Mouse (Mus musculus) heart, embryonic 15.5 days (tissue): ENCODE measurements around the gene Fbxl7. TPM values are rescaled to one million over a fixed set of nuclear protein-coding genes. Genes with fewer than 3 reads are reported as not detected.
A peak's percentile ranks its signal among the peaks of the same experiment; 100 is the strongest.

Experiments
- ATAC-seq: fragments of 200-750 bp; cut with Nextera tagmentation; replicated peaks from 2 replicates; pipeline ENCODE4 v1.8.0; 2017; ENCODE audit warnings: low read depth, moderate TSS enrichment; ENCODE audit not compliant: insufficient number of reproducible peaks, insufficient read depth, low FRiP score
- H3K27ac ChIP-seq: fragments of 300-500 bp; sonication (generic); 2 replicates; pipeline ENCODE4 v1.5.1; 2015; ENCODE audit warnings: mild to moderate bottlenecking, inconsistent platforms
- H3K27me3 ChIP-seq: fragments of 300-500 bp; sonication (generic); 2 replicates; pipeline ENCODE4 v1.6.1; 2015; ENCODE audit warnings: inconsistent platforms
- H3K36me3 ChIP-seq: fragments of 300-500 bp; sonication (generic); 2 replicates; pipeline ENCODE4 v1.6.1; 2015; ENCODE audit warnings: mild to moderate bottlenecking, inconsistent platforms
- H3K4me1 ChIP-seq: fragments of 300-500 bp; sonication (generic); replicated peaks from 2 replicates; pipeline ENCODE4 v1.6.1; 2015; ENCODE audit warnings: inconsistent platforms
- H3K4me2 ChIP-seq: fragments of 300-500 bp; sonication (generic); 2 replicates; pipeline ENCODE4 v1.6.1; 2015; ENCODE audit warnings: inconsistent platforms, mild to moderate bottlenecking, moderate library complexity
- H3K4me3 ChIP-seq: fragments of 300-500 bp; sonication (generic); 2 replicates; pipeline ENCODE4 v1.5.1; 2015; ENCODE audit warnings: mild to moderate bottlenecking, inconsistent platforms
- H3K9ac ChIP-seq: fragments of 300-500 bp; sonication (generic); 2 replicates; pipeline ENCODE4 v1.6.1; 2015; ENCODE audit warnings: mild to moderate bottlenecking, inconsistent platforms
- H3K9me3 ChIP-seq: fragments of 300-500 bp; sonication (generic); replicated peaks from 2 replicates; pipeline ENCODE4 v1.6.1; 2016; ENCODE audit warnings: inconsistent platforms
- WGBS: fragments of 180-500 bp; shearing (Covaris S2); methylation state at CpG from one replicate; pipeline ENCODE4 v1.1.7; 2015; ENCODE audit warnings: mixed read lengths; 5-methylcytosine and 5-hydroxymethylcytosine counted together
- polyA plus RNA-seq: library from polyadenylated mRNA; unstranded; fragments of >200 nt; fragmentation: Nextera tagmentation; extraction: Ambion mirVana; gene quantifications from 2 replicates; pipeline ENCODE4 v1.2.1, GENCODE M21; 2015

Gene Fbxl7
- polyA plus RNA-seq, 1 experiment from 2014 or later = 7.7 TPM

DNA sequence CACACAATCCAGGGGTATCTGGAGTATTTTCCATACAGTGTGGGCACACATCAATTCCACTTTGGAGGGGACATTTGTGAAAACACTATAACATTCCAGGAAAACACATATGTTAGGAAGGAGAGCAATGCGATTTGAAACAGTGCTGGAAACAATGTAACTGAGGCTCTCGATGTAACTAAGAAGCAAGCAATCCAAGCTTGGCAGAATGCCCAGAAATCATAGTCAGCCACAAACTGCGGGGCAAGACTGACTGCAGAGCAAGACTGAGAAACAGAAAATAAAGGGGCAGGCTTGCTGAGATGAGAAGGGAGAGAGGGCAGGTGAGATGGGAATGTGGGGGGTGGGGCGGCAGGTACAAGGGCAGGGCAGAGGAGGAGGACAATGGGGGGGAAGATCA is 19.7 kb downstream of the Fbxl7 start:
- no peak overlapping the region for H3K27ac ChIP-seq
- H3K27me3 ChIP-seq = no peaks in the 10 kb centered on the region
- ATAC-seq = 0 out of 2 replicates have a peak, but pooled peaks have one; percentile 47
- no peak overlapping the region for H3K4me3 ChIP-seq
- 12% methylated on average over 4 of the region's 4 CpGs for WGBS
- peaks cover 9% of the 10 kb centered on the region for H3K4me1 ChIP-seq
- H3K9ac ChIP-seq = no peak overlapping the region
- no peaks in the 10 kb centered on the region for H3K9me3 ChIP-seq
- no peak overlapping the region for H3K4me2 ChIP-seq
- no peaks in the 10 kb centered on the region for H3K36me3 ChIP-seq

DNA sequence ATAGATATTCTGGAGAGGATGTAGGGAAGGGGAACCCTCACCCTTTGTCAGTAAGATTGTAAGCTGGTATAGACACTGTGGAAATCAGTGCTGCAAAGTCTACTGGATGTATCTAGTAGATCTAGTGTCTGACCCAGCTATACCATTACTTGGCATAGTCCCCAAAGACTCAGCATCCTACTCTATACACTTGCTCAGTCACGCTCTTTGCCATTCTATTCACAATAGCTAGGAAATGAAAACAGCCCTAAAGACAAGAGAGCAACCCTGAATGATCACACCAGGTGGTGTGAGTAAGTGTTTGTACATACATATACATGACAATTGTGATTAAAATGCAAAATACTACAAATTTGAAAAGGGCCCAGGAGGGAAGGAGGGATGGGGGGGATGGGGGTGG is 23.1 kb downstream of the Fbxl7 start:
- Histone ChIP-seq H3K9ac (no peak overlapping the region), H3K4me1 (peaks cover 9% of the 10 kb centered on the region), H3K27me3 (no peaks in the 10 kb centered on the region), H3K27ac (no peak overlapping the region), H3K36me3 (no peaks in the 10 kb centered on the region), H3K4me2 (no peak overlapping the region), H3K4me3 (no peak overlapping the region), H3K9me3 (no peaks in the 10 kb centered on the region)
- ATAC-seq = no peak
- 93% methylated on average over 1 of the region's 1 CpGs for WGBS

DNA sequence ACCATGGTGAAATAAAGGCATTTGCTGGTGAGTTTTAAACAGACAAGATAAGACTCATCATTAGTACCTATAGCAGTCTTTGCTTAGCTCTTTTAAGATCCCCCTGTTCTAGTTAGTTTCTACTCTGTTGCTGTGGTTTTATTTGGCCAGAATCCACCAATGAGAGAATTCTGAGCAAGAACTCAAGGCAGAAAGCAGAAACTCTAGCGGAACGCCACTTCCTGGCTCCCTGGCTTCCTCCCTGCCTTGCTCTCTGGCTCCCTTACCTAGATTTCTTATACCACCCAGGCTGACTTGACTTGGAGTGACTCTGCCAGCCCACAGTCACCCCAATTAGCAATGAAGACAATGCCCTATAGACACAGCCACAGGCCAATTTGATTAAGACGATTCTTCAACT is 26.2 kb downstream of the Fbxl7 start:
- Histone ChIP-seq H3K27me3 (no peaks in the 10 kb centered on the region), H3K27ac (no peak overlapping the region), H3K4me1 (no peaks in the 10 kb centered on the region; the same call in 1 of the 2 replicates), H3K4me3 (no peak overlapping the region), H3K4me2 (no peak overlapping the region), H3K9ac (no peak overlapping the region), H3K36me3 (no peaks in the 10 kb centered on the region), H3K9me3 (no peaks in the 10 kb centered on the region)
- WGBS = 69% methylated on average over 3 of the region's 3 CpGs
- no peak for ATAC-seq

DNA sequence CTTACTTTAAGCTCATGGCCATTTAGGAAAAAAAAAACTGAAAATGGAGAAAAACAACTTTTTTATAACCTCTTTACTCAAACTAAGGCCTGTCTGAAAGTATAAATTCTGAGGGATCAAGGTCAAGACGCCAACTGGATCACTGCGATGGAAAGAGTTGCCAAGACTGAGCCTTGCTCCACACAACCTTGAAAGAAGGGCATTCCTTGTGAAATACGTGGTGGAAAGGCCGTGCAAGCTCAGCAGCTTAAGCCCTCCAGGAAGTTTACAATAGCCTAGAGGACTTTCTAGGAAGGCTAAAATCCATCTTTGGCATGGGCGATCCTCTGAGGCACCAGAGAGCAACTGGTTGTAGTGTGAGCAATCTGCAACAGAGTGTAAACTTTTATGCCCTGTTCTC is 27.9 kb downstream of the Fbxl7 start:
- H3K9me3 ChIP-seq = no peaks in the 10 kb centered on the region
- 70% methylated on average over 5 of the region's 5 CpGs for WGBS
- no peak overlapping the region for H3K4me3 ChIP-seq
- no peak overlapping the region for H3K4me2 ChIP-seq
- H3K27me3 ChIP-seq = no peaks in the 10 kb centered on the region
- H3K27ac ChIP-seq = no peak overlapping the region
- H3K36me3 ChIP-seq = no peaks in the 10 kb centered on the region
- H3K4me1 ChIP-seq = no peaks in the 10 kb centered on the region; the same call in 1 of the 2 replicates
- no peak for ATAC-seq
- no peak overlapping the region for H3K9ac ChIP-seq

DNA sequence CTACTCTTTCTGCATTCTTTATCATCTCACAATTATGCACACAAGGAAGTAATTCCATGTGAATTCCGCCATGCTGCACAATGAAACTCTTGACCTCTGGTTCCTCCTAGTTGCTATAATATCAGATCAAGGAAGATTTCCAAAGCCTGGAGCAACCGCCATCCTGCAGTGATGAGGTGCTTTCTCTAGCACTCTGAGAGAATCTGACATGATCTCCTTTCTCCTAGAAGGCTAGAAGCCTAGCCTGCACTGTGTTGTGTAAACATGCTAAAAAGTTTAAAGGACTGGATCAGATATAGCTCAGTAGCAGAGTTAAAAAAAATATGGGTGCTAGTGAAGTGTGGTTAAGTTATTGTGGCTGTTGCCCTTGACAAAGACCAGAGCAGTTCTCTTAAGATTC is 33.2 kb downstream of the Fbxl7 start:
- Histone ChIP-seq H3K4me1 (no peaks in the 10 kb centered on the region), H3K4me2 (no peak overlapping the region), H3K9ac (no peak overlapping the region), H3K36me3 (no peaks in the 10 kb centered on the region), H3K9me3 (no peaks in the 10 kb centered on the region), H3K27ac (no peak overlapping the region), H3K4me3 (no peak overlapping the region), H3K27me3 (no peaks in the 10 kb centered on the region)
- WGBS = 71% methylated on average over 2 of the region's 2 CpGs
- ATAC-seq = no peak

DNA sequence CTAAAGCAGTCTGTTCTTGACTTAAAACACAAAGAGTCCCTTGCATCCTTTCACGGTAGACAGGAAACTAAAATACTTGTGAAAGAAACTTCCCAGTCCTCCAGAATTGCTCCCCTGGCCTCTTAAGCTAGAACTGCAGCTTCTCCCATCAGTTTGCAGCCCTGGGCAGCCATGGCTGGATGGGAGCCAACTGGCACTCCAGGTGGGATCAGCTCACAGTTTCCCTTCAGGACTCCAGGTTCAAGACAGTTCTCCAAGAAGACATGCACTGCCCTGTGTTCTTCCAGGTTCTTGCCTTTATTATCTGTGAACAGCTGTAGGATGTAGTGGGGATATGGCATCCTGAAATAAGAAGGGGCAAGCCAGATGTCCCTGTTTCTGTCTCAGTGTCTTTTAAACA is 45.8 kb downstream of the Fbxl7 start:
- H3K4me2 ChIP-seq = no peak overlapping the region
- no peaks in the 10 kb centered on the region for H3K9me3 ChIP-seq
- H3K4me3 ChIP-seq = no peak overlapping the region
- no peaks in the 10 kb centered on the region for H3K36me3 ChIP-seq
- H3K27ac ChIP-seq = no peak overlapping the region
- ATAC-seq = no peak
- no peak overlapping the region for H3K9ac ChIP-seq
- 49% methylated on average over 1 of the region's 1 CpGs for WGBS
- no peaks in the 10 kb centered on the region for H3K27me3 ChIP-seq
- no peaks in the 10 kb centered on the region for H3K4me1 ChIP-seq

DNA sequence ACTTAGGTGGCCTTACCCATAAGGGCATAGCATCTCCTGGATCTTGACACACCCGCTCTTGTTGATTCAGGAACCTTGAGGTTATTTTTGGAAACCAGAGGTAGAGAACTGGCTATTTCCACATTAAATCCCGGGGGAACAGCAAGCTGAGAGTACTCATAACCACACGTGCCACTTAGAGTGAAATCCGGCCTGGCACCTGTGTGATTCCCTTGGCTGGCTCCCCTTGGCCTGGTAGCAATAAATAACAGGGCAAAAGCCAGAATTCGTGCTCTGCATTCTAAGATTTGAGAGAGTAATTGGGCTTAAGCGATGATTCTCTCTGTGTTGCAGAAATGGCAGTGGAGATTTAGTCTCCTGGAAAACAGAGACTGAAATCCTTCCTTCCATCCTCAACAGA is 53.2 kb downstream of the Fbxl7 start:
- no peaks in the 10 kb centered on the region for H3K36me3 ChIP-seq
- H3K4me2 ChIP-seq = no peak overlapping the region
- no peak overlapping the region for H3K27ac ChIP-seq
- H3K4me1 ChIP-seq = no peaks in the 10 kb centered on the region
- ATAC-seq = no peak
- H3K27me3 ChIP-seq = no peaks in the 10 kb centered on the region
- no peaks in the 10 kb centered on the region for H3K9me3 ChIP-seq
- no peak overlapping the region for H3K4me3 ChIP-seq
- WGBS = 73% methylated on average over 6 of the region's 6 CpGs
- no peak overlapping the region for H3K9ac ChIP-seq

DNA sequence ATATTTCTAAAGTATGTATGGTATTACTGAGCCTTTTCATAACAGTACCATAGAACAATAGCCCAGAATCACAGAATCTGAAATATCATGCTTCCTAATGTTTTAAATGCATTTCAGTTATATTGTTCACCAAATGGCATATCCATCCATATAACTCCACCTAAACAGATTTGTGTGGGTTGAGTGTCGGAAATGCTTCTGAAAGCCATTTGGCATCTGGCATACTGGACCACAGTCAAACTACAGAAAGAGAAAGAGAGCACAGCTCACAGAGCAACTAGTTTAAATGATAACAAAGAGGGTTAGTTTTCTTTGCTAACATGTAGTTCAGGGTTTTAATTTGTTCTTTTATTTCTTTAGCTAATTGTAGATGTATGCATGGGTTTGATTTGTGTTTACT is 57.0 kb downstream of the Fbxl7 start:
- WGBS = 85% methylated on average over 1 of the region's 1 CpGs
- no peaks in the 10 kb centered on the region for H3K9me3 ChIP-seq
- H3K4me1 ChIP-seq = no peaks in the 10 kb centered on the region
- no peak overlapping the region for H3K4me3 ChIP-seq
- H3K4me2 ChIP-seq = no peak overlapping the region
- no peak for ATAC-seq
- H3K9ac ChIP-seq = no peak overlapping the region
- H3K27ac ChIP-seq = no peak overlapping the region
- H3K36me3 ChIP-seq = no peaks in the 10 kb centered on the region
- H3K27me3 ChIP-seq = no peaks in the 10 kb centered on the region

DNA sequence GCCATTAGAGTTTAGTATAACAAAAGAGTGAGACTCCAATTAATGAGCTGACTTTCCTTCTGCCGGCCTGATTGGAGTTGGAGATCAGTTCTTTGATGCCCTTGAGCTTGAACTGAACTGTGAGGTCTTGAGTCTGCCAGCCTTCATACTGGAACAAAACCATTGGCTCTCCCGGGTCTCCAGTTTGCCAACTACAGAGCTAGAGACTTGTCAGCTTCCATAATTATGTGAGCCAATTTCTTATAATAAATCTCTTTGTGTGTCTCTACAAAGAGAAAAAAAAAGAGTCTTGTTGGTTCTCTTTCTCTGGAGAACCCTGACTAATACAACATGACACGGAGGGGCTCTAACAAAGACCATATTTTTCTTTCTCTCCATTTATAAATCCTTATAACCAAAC is 58.2 kb downstream of the Fbxl7 start:
- no peaks in the 10 kb centered on the region for H3K4me1 ChIP-seq
- no peak overlapping the region for H3K4me2 ChIP-seq
- ATAC-seq = no peak
- no peak overlapping the region for H3K4me3 ChIP-seq
- H3K36me3 ChIP-seq = no peaks in the 10 kb centered on the region
- no peaks in the 10 kb centered on the region for H3K9me3 ChIP-seq
- H3K27me3 ChIP-seq = no peaks in the 10 kb centered on the region
- 74% methylated on average over 3 of the region's 3 CpGs for WGBS
- H3K27ac ChIP-seq = no peak overlapping the region
- no peak overlapping the region for H3K9ac ChIP-seq

DNA sequence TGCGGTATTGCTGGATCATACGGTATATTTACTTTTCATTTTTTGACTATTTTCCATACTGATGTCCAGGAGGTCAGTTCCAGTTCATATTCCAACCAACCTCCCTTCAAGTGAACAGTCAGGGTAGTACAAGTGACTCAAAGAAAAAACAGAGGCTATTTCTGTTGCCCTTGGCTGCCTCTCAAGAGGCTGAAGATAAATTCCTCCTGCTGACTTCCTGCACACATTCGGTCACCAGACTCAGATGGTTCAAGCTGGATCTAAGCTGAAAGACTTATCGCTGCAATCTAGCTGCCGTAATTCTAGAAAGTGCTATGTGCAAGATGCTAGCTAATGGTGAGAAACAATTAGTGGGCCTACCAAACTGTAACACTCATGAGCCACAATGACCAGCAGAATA is 61.0 kb downstream of the Fbxl7 start:
- ATAC-seq = no peak
- Histone ChIP-seq H3K4me3 (no peak overlapping the region), H3K4me2 (no peak overlapping the region), H3K36me3 (no peaks in the 10 kb centered on the region), H3K9ac (no peak overlapping the region), H3K27me3 (no peaks in the 10 kb centered on the region), H3K4me1 (no peaks in the 10 kb centered on the region), H3K9me3 (no peaks in the 10 kb centered on the region), H3K27ac (0 out of 2 replicates have a peak overlapping the region, but pooled peaks have one; percentile 10)
- WGBS = 42% methylated on average over 5 of the region's 5 CpGs

DNA sequence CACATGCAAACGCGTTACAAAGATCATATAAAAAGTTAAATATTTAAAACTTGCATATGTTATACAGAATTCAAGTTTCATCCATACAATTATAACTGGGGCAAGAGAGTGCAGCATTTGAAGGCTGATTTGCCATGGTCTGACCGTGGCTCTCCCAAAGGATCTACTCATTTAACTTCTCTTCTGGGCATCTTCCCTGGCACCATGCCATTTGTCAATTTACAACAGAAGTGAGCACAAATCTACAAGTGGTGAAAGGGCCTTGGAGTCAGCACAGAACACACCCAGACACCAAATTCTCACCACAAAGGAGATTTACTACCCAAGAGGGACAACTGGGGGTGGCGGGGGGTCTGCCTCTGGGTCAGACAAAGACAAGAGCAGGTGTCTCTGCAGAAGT is 64.2 kb downstream of the Fbxl7 start:
- no peak overlapping the region for H3K4me2 ChIP-seq
- no peak for ATAC-seq

DNA sequence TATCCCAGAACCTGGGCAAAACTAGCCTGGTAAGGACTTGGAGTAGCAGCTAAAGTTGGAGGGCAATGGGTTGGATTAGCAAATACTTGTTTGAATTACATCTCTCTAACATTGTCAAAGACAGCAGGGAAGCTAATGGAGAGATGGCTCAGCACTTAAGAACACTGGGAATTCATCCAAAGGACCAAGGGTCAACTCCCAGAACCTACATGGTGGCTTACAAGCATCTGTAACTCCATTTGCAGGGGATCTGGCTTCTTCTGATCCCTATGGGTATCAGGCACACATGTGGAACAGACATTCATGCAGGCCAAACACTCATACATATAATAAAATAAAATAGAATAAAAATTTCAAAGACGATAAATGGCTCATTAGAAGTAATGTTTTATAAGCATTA is 78.4 kb downstream of the Fbxl7 start:
- Histone ChIP-seq H3K27ac (no peak overlapping the region), H3K4me2 (no peak overlapping the region), H3K27me3 (no peaks in the 10 kb centered on the region), H3K4me3 (no peak overlapping the region), H3K9ac (no peak overlapping the region), H3K9me3 (no peaks in the 10 kb centered on the region), H3K36me3 (no peaks in the 10 kb centered on the region), H3K4me1 (no peaks in the 10 kb centered on the region)
- 91% methylated on average over 1 of the region's 1 CpGs for WGBS
- no peak for ATAC-seq

More for the DNA sequence above, 64.2 kb downstream of the Fbxl7 start:
- Histone ChIP-seq H3K4me3 (no peak overlapping the region), H3K27me3 (no peaks in the 10 kb centered on the region), H3K9me3 (no peaks in the 10 kb centered on the region), H3K36me3 (no peaks in the 10 kb centered on the region), H3K9ac (no peak overlapping the region), H3K4me1 (no peaks in the 10 kb centered on the region), H3K27ac (no peak overlapping the region)
- WGBS = 87% methylated on average over 4 of the region's 4 CpGs
